Mouse (Mus musculus) liver, postnatal 0 days (tissue): ENCODE results near the gene Scyl3. TPM values are rescaled to one million over a fixed set of nuclear protein-coding genes. Genes with fewer than 3 reads are reported as not detected.

Source experiments
- ATAC-seq: fragments of 200-750 bp; cut with Nextera tagmentation; 2 replicates; pipeline ENCODE4 v1.8.0; 2017; ENCODE audit warnings: mild to moderate bottlenecking, moderate library complexity
- DNase-seq: peaks from one replicate; pipeline ENCODE4 v3.0.0-alpha.2; 2016
- H3K27ac ChIP-seq: fragments of 300-500 bp; sonication (generic); 2 replicates; pipeline ENCODE4 v1.5.1; 2014; ENCODE audit warnings: antibody characterized with exemption, moderate library complexity, mild to moderate bottlenecking, low read depth
- H3K27me3 ChIP-seq: fragments of 300-500 bp; sonication (generic); 2 replicates; pipeline ENCODE4 v1.6.1; 2014; ENCODE audit warnings: low read length, control low read depth, mixed read lengths; ENCODE audit not compliant: insufficient read depth
- H3K36me3 ChIP-seq: fragments of 300-500 bp; sonication (generic); replicated peaks from 2 replicates; pipeline ENCODE4 v1.6.1; 2014; ENCODE audit warnings: mild to moderate bottlenecking, control low read depth, low read length, moderate library complexity, mixed read lengths; ENCODE audit not compliant: insufficient read depth
- H3K4me1 ChIP-seq: fragments of 300-500 bp; sonication (generic); 2 replicates; pipeline ENCODE4 v1.6.1; 2014; ENCODE audit warnings: antibody characterized with exemption, mild to moderate bottlenecking, control low read depth; ENCODE audit not compliant: insufficient read depth
- H3K4me2 ChIP-seq: fragments of 300-500 bp; sonication (generic); 2 replicates; pipeline ENCODE4 v1.6.1; 2014; ENCODE audit warnings: low read depth, mild to moderate bottlenecking, low read length, moderate library complexity, mixed read lengths
- H3K4me3 ChIP-seq: fragments of 300-500 bp; sonication (generic); 2 replicates; pipeline ENCODE4 v1.5.1; 2014; ENCODE audit warnings: low read depth, low read length
- H3K9ac ChIP-seq: fragments of 300-500 bp; sonication (generic); replicated peaks from 2 replicates; pipeline ENCODE4 v1.6.1; 2014; ENCODE audit warnings: mild to moderate bottlenecking, moderate library complexity
- H3K9me3 ChIP-seq: fragments of 300-500 bp; sonication (generic); 2 replicates; pipeline ENCODE4 v1.6.1; 2016; ENCODE audit warnings: mild to moderate bottlenecking, control low read depth, low read length, mixed read lengths
- CTCF ChIP-seq: sonication (generic); IDR thresholded peaks from 2 replicates; pipeline ENCODE4 v1.5.1; 2016; ENCODE audit warnings: antibody characterized with exemption, low read depth
- EP300 ChIP-seq: IDR thresholded peaks from 2 replicates; pipeline ENCODE4 v1.6.1; 2016; ENCODE audit warnings: antibody characterized with exemption, low read depth, mild to moderate bottlenecking
- WGBS: fragments of 180-500 bp; shearing (Covaris S2); extraction: QIAGEN DNeasy Blood & Tissue Kit; methylation state at CpG from one replicate; pipeline ENCODE4 v1.1.7; 2014; ENCODE audit not compliant: insufficient replicate concordance; 5-methylcytosine and 5-hydroxymethylcytosine counted together
- polyA plus RNA-seq: library from polyadenylated mRNA; unstranded; fragments of >200 nt; fragmentation: Nextera tagmentation; extraction: Ambion mirVana; gene quantifications from 2 replicates; pipeline ENCODE4 v1.2.1, GENCODE M21; 2015

Gene Scyl3
- polyA plus RNA-seq, 1 experiment from 2014 or later, result 10.0 TPM

DNA sequence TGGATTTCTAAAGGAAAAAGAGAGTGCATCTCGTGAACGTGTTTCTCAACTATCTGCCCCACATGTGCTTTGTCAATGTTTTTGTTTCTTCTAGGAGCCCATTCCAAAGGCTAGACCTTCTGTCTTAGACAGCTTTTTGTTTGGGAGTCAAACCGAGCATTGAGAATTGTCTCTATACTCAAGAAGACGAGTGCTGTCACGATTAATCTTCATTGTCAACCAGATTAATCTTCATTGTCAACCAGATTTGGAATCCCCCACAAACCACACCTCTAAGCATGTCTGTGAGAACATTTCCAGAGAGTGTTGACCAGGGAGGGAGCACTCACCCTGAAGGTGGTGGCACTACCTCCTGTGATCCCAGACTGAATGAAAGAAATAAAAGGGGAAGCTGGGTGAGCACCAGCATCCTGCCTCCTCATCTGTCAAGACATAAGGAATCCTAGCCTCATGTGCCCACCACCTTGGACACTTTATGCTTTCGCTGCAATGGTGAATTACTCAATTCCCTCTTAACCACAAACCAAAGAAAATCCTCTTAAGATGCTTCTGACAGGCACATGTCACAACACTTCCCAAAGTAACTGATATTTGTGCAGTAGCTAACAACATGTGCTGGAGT lies 73.0 kb downstream of the Scyl3 start:
- TF ChIP-seq EP300 (no peak), CTCF (no peak)
- H3K36me3 ChIP-seq, result no peaks in the 10 kb centered on the region
- H3K4me2 ChIP-seq, result no peak overlapping the region
- no peaks in the 10 kb centered on the region for H3K27me3 ChIP-seq
- DNase-seq, result no peak
- H3K4me3 ChIP-seq, result no peak overlapping the region
- H3K27ac ChIP-seq, result no peak overlapping the region
- no peak overlapping the region for H3K9ac ChIP-seq
- H3K4me1 ChIP-seq, result 0 out of 2 replicates have a peak, but pooled peaks cover 3% of the 10 kb centered on the region
- H3K9me3 ChIP-seq, result no peaks in the 10 kb centered on the region
- 57% methylated on average over 6 of the region's 6 CpGs for WGBS
- no peak for ATAC-seq

DNA sequence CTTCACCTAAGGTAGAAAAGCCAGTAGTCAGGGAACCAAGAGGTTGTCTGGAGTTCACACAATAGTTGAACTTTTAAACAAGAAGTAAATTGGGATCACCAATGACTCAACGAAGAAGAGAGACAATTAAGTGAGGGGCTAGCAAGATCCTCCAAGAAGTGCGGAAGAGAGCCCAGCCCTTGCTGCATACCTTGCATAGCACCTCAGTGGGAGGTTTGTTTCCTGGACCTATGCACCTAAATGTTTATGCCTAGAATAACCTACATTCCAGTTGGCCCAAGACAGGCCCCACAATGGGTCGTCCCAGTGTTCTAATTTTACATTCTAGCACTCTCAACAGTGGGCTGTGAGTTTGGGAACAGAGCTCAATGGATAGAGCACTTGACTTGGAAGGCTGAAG lies 75.4 kb downstream of the Scyl3 start:
- Histone ChIP-seq H3K4me3 (no peak overlapping the region), H3K9me3 (no peaks in the 10 kb centered on the region), H3K4me1 (0 out of 2 replicates have a peak, but pooled peaks cover 3% of the 10 kb centered on the region), H3K36me3 (no peaks in the 10 kb centered on the region), H3K4me2 (no peak overlapping the region), H3K27me3 (no peaks in the 10 kb centered on the region), H3K27ac (no peak overlapping the region), H3K9ac (no peak overlapping the region)
- no peak for ATAC-seq
- WGBS, result 65% methylated on average over 3 of the region's 3 CpGs
- DNase-seq, result no peak
- TF ChIP-seq EP300, result no peak
- TF ChIP-seq CTCF, result no peak

Other genes starting within 250 kb of the Scyl3 start
- gene Mettl11b, start 203.9 kb upstream of the Scyl3 start, polyA plus RNA-seq, result 0.06 TPM in 1 of 2 replicates, not detected in the other
- gene Kifap3, start 149.5 kb upstream of the Scyl3 start, polyA plus RNA-seq, result 1.8 and 2.1 TPM in 2 replicates
- gene BC055324, start 65.7 kb downstream of the Scyl3 start, polyA plus RNA-seq, result 3.1 and 3.4 TPM in 2 replicates
- gene Mettl18, start 65.8 kb downstream of the Scyl3 start, polyA plus RNA-seq, result 4.0 and 4.1 TPM in 2 replicates
- gene Sele, start 119.1 kb downstream of the Scyl3 start, polyA plus RNA-seq, result 0.06 and 0.11 TPM in 2 replicates
- 10.2 and 10.8 TPM in 2 replicates for gene Sell, start 132.9 kb downstream of the Scyl3 start, polyA plus RNA-seq
- 1.7 and 2.1 TPM in 2 replicates for gene Selp, start 186.2 kb downstream of the Scyl3 start, polyA plus RNA-seq
- 24.5 and 28.2 TPM in 2 replicates for gene F5, start 222.7 kb downstream of the Scyl3 start, polyA plus RNA-seq